Mouse (Mus musculus) activated CD4-positive, CD25-positive, alpha-beta regulatory T cell, adult 4 months (primary cell): Measurements from ENCODE around the gene Pld6. TPM values are rescaled to one million over a fixed set of nuclear protein-coding genes. Genes with fewer than 3 reads are reported as not detected.

Source experiments
- ATAC-seq: one replicate; pipeline ENCODE4 v1.8.0; 2017
- polyA plus RNA-seq, 2 experiments: library from polyadenylated mRNA; unstranded; fragments of 100-300 nt; shearing (Covaris generic); gene quantifications; one replicate each; pipeline ENCODE4 v1.2.1; 2017

Pld6 gene
- polyA plus RNA-seq, 2 experiments from 2014 or later = not detected

GRCm38 (mm10) chr11:59786444-59787198 is 824 bp downstream of the Pld6 start:
- ATAC-seq = no peak

GRCm38 (mm10) chr11:59783591-59783990 is 3.9 kb downstream of the Pld6 start:
- no peak for ATAC-seq

GRCm38 (mm10) chr11:59782091-59782590 is 5.3 kb downstream of the Pld6 start:
- ATAC-seq = no peak

- no peak for ATAC-seq
These were observed 7.2 kb downstream of the Pld6 start for GRCm38 (mm10) chr11:59780241-59780640.

GRCm38 (mm10) chr11:59779406-59779805 is 8.0 kb downstream of the Pld6 start:
- ATAC-seq = no peak

- ATAC-seq = no peak
These were observed 8.6 kb downstream of the Pld6 start for GRCm38 (mm10) chr11:59778874-59779223.

- peak; percentile 69 for ATAC-seq
These were observed 9.1 kb downstream of the Pld6 start for GRCm38 (mm10) chr11:59778181-59778873.

GRCm38 (mm10) chr11:59777259-59777658 is 10.2 kb downstream of the Pld6 start:
- ATAC-seq = no peak

GRCm38 (mm10) chr11:59775435-59776148 is 11.9 kb downstream of the Pld6 start:
- ATAC-seq = no peak

GRCm38 (mm10) chr11:59774522-59774921 is 12.9 kb downstream of the Pld6 start:
- ATAC-seq = no peak

- ATAC-seq = no peak
These were observed 14.5 kb downstream of the Pld6 start for GRCm38 (mm10) chr11:59772902-59773301.

GRCm38 (mm10) chr11:59772291-59772690 is 15.2 kb downstream of the Pld6 start:
- no peak for ATAC-seq

GRCm38 (mm10) chr11:59770753-59771152 is 16.7 kb downstream of the Pld6 start:
- no peak for ATAC-seq

GRCm38 (mm10) chr11:59769738-59770137 is 17.7 kb downstream of the Pld6 start:
- no peak for ATAC-seq

- no peak for ATAC-seq
These were observed 18.1 kb downstream of the Pld6 start for GRCm38 (mm10) chr11:59769307-59769706.

- ATAC-seq = no peak
These were observed 26.6 kb downstream of the Pld6 start for GRCm38 (mm10) chr11:59760796-59761195.

- ATAC-seq = no peak
These were observed 27.8 kb downstream of the Pld6 start for GRCm38 (mm10) chr11:59759626-59760025.

GRCm38 (mm10) chr11:59759178-59759577 is 28.3 kb downstream of the Pld6 start:
- ATAC-seq = no peak

- ATAC-seq = no peak
These were observed 29.1 kb downstream of the Pld6 start for GRCm38 (mm10) chr11:59758191-59758985.

GRCm38 (mm10) chr11:59756351-59756750 is 31.1 kb downstream of the Pld6 start:
- no peak for ATAC-seq

- ATAC-seq = no peak
These were observed 32.9 kb downstream of the Pld6 start for GRCm38 (mm10) chr11:59754504-59754903.

- ATAC-seq = no peak
These were observed 38.4 kb downstream of the Pld6 start for GRCm38 (mm10) chr11:59749050-59749449.

GRCm38 (mm10) chr11:59746614-59747013 is 40.8 kb downstream of the Pld6 start:
- ATAC-seq = no peak
